Mouse (Mus musculus) liver (tissue): ENCODE measurements at regions not wholly inside any gene's neighbourhood (a gene's known extent, or its start where the extent isn't known, plus 50 kb on each side); places are given as distances from the start of the nearest gene placed in this dataset.

ENCODE experiments used
- DNase-seq: peaks from one replicate; pipeline ENCODE4 v3.0.0-alpha.2; 2020; ENCODE audit warnings: mixed read lengths

GRCm38 (mm10) chr7:90059629-90060301 lies 70.2 kb upstream of the Picalm start:
- DNase-seq: peak; percentile 73

GRCm38 (mm10) chr7:90060343-90061175 lies 69.5 kb upstream of the Picalm start:
- peak; percentile 87 for DNase-seq

GRCm38 (mm10) chr7:90061701-90062100 lies 68.3 kb upstream of the Picalm start:
- DNase-seq: no peak

- DNase-seq: peak; percentile 84
Measured at GRCm38 (mm10) chr7:90062874-90063273, 67.1 kb upstream of the Picalm start.

- DNase-seq: no peak
Measured at GRCm38 (mm10) chr7:90064198-90064597, 65.8 kb upstream of the Picalm start.

GRCm38 (mm10) chr7:90065269-90065955 lies 64.6 kb upstream of the Picalm start:
- DNase-seq: peak; percentile 68

GRCm38 (mm10) chr7:90066275-90066674 lies 63.7 kb upstream of the Picalm start:
- DNase-seq: no peak

- no peak for DNase-seq
Measured at GRCm38 (mm10) chr7:90067961-90068665, 61.9 kb upstream of the Picalm start.

- DNase-seq: no peak
Measured at GRCm38 (mm10) chr7:90070267-90070666, 59.7 kb upstream of the Picalm start.

GRCm38 (mm10) chr7:90073865-90074264 lies 56.1 kb upstream of the Picalm start:
- no peak for DNase-seq

GRCm38 (mm10) chr7:90074592-90074991 lies 55.4 kb upstream of the Picalm start:
- peak; percentile 82 for DNase-seq

GRCm38 (mm10) chr7:90077565-90077964 lies 52.4 kb upstream of the Picalm start:
- peak; percentile 77 for DNase-seq

- DNase-seq: peak; percentile 73
Measured at GRCm38 (mm10) chr7:90080083-90080772, 49.8 kb upstream of the Picalm start.
